Mouse (Mus musculus) midbrain, embryonic 14.5 days (tissue): ENCODE data around the gene Ngf. TPM values are rescaled to one million over a fixed set of nuclear protein-coding genes. Genes with fewer than 3 reads are reported as not detected.

Experiments used
- ATAC-seq: fragments of 200-750 bp; cut with Nextera tagmentation; 2 replicates; pipeline ENCODE4 v1.8.0; 2017; ENCODE audit warnings: moderate number of reproducible peaks, moderate library complexity; ENCODE audit not compliant: low FRiP score, low TSS enrichment
- DNase-seq: peaks from one replicate; pipeline ENCODE4 v3.0.0-alpha.2; 2015
- H3K27ac ChIP-seq: fragments of 300-500 bp; sonication (generic); replicated peaks from 2 replicates; pipeline ENCODE4 v1.5.1; 2014; ENCODE audit warnings: mild to moderate bottlenecking, low read depth, low read length, moderate library complexity
- H3K27me3 ChIP-seq: fragments of 300-500 bp; sonication (generic); 2 replicates; pipeline ENCODE4 v1.6.1; 2014; ENCODE audit warnings: low read length, control low read depth, mixed read lengths; ENCODE audit not compliant: control insufficient read depth, insufficient read depth
- H3K36me3 ChIP-seq: fragments of 300-500 bp; sonication (generic); 2 replicates; pipeline ENCODE4 v1.6.1; 2014; ENCODE audit warnings: low read length, control low read depth; ENCODE audit not compliant: control insufficient read depth, insufficient read depth
- H3K4me1 ChIP-seq: fragments of 300-500 bp; sonication (generic); 2 replicates; pipeline ENCODE4 v1.6.1; 2014; ENCODE audit warnings: mild to moderate bottlenecking, antibody characterized with exemption, low read length, control low read depth; ENCODE audit not compliant: control insufficient read depth, insufficient read depth
- H3K4me2 ChIP-seq: fragments of 300-500 bp; sonication (generic); 2 replicates; pipeline ENCODE4 v1.6.1; 2014; ENCODE audit warnings: mild to moderate bottlenecking, low read length, moderate library complexity
- H3K4me3 ChIP-seq: fragments of 300-500 bp; sonication (generic); replicated peaks from 2 replicates; pipeline ENCODE4 v1.5.1; 2014; ENCODE audit warnings: low read depth, low read length
- H3K9ac ChIP-seq: fragments of 300-500 bp; sonication (generic); replicated peaks from 2 replicates; pipeline ENCODE4 v1.6.1; 2014; ENCODE audit warnings: mild to moderate bottlenecking, low read length, moderate library complexity
- H3K9me3 ChIP-seq: fragments of 300-500 bp; sonication (generic); 2 replicates; pipeline ENCODE4 v1.6.1; 2016; ENCODE audit warnings: low read length, control low read depth, mixed read lengths; ENCODE audit not compliant: control insufficient read depth
- WGBS: fragments of 180-500 bp; shearing (Covaris S2); extraction: QIAGEN DNeasy Blood & Tissue Kit; methylation state at CpG from one replicate; pipeline ENCODE4 v1.1.7; 2014; 5-methylcytosine and 5-hydroxymethylcytosine counted together
- polyA plus RNA-seq: library from polyadenylated mRNA; unstranded; fragments of >200 nt; fragmentation: Nextera tagmentation; extraction: Ambion mirVana; gene quantifications from 2 replicates; pipeline ENCODE4 v1.2.1, GENCODE M21; 2014

The Ngf gene
- polyA plus RNA-seq, 1 experiment from 2014 or later = 0.64 TPM

DNA sequence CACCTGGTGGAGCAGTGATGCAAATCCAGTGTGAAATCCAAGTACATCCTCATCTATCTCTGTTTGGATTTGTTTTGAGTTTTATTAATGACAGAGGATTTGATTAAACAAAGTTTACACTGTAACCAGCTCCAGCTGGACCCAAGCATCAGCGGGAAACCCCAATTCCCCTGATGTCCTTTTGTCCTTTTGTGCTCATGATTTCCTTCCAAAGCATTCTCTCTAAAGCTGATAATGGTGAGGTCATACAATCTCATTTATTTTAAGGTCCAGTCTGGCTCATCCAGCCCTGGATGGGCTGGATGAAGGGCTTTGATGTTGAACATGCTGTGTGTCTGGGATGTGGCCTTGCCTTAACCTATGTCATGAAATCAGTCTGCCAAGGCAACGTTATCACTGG lies 30.3 kb downstream of the Ngf start:
- Histone ChIP-seq H3K4me3 (no peak overlapping the region), H3K27ac (no peak overlapping the region), H3K4me2 (no peak overlapping the region), H3K36me3 (no peaks in the 10 kb centered on the region), H3K9me3 (no peaks in the 10 kb centered on the region), H3K27me3 (no peaks in the 10 kb centered on the region), H3K9ac (no peak overlapping the region), H3K4me1 (no peaks in the 10 kb centered on the region)
- DNase-seq (no peak), ATAC-seq (no peak)
- WGBS = 84% methylated on average over 2 of the region's 2 CpGs

DNA sequence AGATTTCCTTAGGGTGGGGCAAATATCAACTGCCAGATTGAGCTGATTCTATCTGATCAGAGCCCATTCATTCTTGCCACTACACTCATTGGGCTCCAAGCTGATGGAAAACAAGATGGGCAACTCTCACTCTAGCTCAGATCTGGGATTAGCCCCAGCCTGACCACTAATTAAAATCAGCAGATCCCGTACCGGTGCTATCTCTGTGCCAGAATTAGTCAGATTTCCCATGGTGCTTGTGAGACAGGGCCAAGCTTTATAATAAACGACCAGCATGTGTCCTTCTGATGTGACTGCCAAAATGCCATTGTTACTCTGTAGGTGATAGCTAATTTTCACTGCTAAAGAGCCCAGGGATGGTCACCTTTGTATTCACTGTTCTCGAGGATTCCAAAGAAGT lies 31.5 kb downstream of the Ngf start:
- no peak overlapping the region for H3K27ac ChIP-seq
- WGBS = 77% methylated on average over 4 of the region's 4 CpGs
- H3K27me3 ChIP-seq = no peaks in the 10 kb centered on the region
- no peak overlapping the region for H3K9ac ChIP-seq
- no peaks in the 10 kb centered on the region for H3K9me3 ChIP-seq
- DNase-seq (no peak), ATAC-seq (no peak)
- no peaks in the 10 kb centered on the region for H3K36me3 ChIP-seq
- H3K4me3 ChIP-seq = no peak overlapping the region
- no peak overlapping the region for H3K4me2 ChIP-seq
- H3K4me1 ChIP-seq = no peaks in the 10 kb centered on the region

DNA sequence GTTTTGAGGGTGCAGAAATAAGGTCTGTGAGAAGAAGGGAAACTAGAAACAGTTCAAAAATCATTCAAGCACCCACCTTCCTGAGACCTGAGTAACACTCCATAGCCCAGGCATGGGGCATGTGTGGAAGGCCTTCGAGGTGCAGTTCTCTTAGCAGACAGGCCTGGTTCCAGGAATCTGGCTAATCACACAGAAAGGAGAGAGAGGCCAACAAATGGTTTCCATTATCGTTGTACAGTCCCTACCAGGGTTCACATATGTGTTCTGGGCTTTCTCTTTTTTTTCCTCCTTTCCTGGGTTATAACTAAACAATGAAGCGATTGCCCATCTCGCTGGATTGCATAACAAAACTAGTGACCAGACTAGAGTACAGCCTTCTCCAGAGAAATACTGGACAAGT lies 35.4 kb downstream of the Ngf start:
- Histone ChIP-seq H3K9ac (no peak overlapping the region), H3K4me2 (no peak overlapping the region), H3K36me3 (no peaks in the 10 kb centered on the region), H3K27ac (no peak overlapping the region), H3K4me1 (0 out of 2 replicates have a peak, but pooled peaks cover 3% of the 10 kb centered on the region), H3K4me3 (no peak overlapping the region), H3K9me3 (no peaks in the 10 kb centered on the region), H3K27me3 (no peaks in the 10 kb centered on the region)
- ATAC-seq (no peak), DNase-seq (no peak)
- 91% methylated on average over 4 of the region's 4 CpGs for WGBS

DNA sequence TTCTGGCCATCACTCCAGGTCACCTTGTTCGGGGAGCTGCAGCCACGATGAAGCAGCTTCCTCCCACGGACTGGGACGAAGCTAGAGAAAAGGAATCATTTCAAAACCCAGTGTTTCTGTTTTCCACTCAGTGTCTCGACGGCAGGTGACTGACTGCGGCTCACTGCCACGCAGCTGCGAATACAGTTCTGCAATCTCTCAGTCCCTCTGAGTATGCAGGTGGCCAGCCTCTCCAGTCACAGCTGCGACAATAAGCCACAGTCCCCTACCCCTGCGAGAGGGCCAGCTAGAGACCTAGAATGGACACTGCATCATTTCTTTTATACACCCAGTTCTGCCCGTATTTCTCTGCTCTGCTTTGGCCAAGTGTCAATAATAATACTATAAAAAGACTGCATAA lies 36.3 kb downstream of the Ngf start:
- no peak overlapping the region for H3K9ac ChIP-seq
- no peaks in the 10 kb centered on the region for H3K36me3 ChIP-seq
- ATAC-seq (no peak), DNase-seq (no peak)
- no peaks in the 10 kb centered on the region for H3K9me3 ChIP-seq
- H3K4me2 ChIP-seq = no peak overlapping the region
- no peak overlapping the region for H3K4me3 ChIP-seq
- 77% methylated on average over 12 of the region's 12 CpGs for WGBS
- 0 out of 2 replicates have a peak, but pooled peaks cover 3% of the 10 kb centered on the region for H3K4me1 ChIP-seq
- H3K27me3 ChIP-seq = no peaks in the 10 kb centered on the region
- H3K27ac ChIP-seq = no peak overlapping the region

DNA sequence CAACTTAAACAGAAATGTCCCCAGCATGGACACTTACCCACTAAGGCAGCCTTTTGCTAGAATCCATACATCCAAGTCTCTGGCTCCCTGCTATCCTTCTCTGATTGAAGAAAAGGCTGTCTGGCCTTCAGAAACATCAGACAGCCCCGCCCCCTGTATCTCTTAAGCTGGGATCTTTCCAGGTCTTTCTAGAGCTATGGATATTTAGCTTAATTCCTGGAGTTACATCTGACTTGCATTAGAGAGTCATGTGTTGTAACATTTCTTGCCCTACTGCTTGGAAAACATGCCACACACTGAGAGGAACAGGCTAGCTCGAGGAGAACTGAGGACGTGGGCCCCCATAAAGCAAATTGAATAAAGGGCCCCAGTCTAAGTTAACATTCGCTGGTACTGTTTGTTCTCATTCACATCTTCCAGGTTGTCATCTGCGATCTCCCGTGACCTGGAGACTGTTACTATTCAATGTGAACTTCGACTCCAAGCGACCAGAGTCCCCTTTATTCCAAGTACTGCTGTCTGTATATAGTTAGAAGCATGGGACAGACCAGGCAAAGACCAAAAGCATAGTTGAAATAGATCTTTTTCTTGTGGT lies 38.0 kb downstream of the Ngf start:
- H3K4me1 ChIP-seq = 0 out of 2 replicates have a peak, but pooled peaks cover 3% of the 10 kb centered on the region

DNA sequence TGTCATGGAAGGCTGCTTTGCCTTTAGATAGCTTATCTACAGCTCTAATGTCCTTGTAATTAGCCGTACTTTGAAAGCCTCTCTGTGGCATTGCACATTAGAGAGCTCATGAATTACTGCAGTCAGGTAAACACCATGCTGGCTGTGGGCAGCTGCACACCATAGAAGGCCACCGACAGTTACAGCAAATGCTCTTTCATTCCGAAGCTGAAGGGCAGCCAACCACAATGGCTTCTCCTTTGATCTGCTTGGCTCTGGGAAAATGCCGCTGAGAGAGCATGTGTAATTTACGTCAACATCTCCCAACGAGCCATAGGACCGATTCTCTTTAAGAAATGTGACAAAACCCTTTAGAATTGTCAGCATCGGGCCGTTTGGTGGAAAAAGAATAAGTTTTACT lies 38.7 kb downstream of the Ngf start:
- ATAC-seq = no peak
- no peaks in the 10 kb centered on the region for H3K9me3 ChIP-seq
- H3K27ac ChIP-seq = no peak overlapping the region
- no peak overlapping the region for H3K9ac ChIP-seq
- H3K4me1 ChIP-seq = 0 out of 2 replicates have a peak, but pooled peaks cover 3% of the 10 kb centered on the region
- H3K4me2 ChIP-seq = no peak overlapping the region
- H3K4me3 ChIP-seq = no peak overlapping the region
- H3K36me3 ChIP-seq = no peaks in the 10 kb centered on the region
- peak; percentile 32 for DNase-seq
- WGBS = 25% methylated on average over 9 of the region's 9 CpGs
- H3K27me3 ChIP-seq = no peaks in the 10 kb centered on the region

More for the DNA sequence above, 38.0 kb downstream of the Ngf start:
- no peak overlapping the region for H3K9ac ChIP-seq
- WGBS = 77% methylated on average over 8 of the region's 8 CpGs
- ATAC-seq = no peak
- H3K4me3 ChIP-seq = no peak overlapping the region
- no peak for DNase-seq
- H3K27me3 ChIP-seq = no peaks in the 10 kb centered on the region
- H3K4me2 ChIP-seq = no peak overlapping the region
- H3K36me3 ChIP-seq = no peaks in the 10 kb centered on the region
- H3K27ac ChIP-seq = no peak overlapping the region
- H3K9me3 ChIP-seq = no peaks in the 10 kb centered on the region

DNA sequence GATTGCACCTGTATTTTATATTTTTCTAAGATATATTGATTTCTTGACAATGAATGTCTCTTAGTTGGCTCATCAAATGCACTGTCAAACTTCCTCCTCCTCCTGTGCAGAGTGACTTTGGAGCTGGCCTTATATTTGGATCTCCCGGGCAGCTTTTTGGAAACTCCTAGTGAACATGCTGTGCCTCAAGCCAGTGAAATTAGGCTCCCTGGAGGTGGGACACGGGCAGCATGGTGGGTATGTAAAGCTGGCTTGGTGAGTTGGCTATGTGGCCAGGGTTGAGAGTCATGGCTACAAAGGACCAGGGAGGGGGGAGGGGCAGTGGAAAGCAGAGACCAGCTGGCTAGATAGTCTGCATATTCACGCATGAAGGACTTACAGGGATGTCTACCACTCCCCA lies 39.9 kb downstream of the Ngf start:
- 61% methylated on average over 3 of the region's 3 CpGs for WGBS
- 0 out of 2 replicates have a peak, but pooled peaks cover 3% of the 10 kb centered on the region for H3K4me1 ChIP-seq
- DNase-seq (no peak), ATAC-seq (no peak)
- no peak overlapping the region for H3K9ac ChIP-seq
- no peak overlapping the region for H3K4me3 ChIP-seq
- H3K36me3 ChIP-seq = no peaks in the 10 kb centered on the region
- H3K4me2 ChIP-seq = no peak overlapping the region
- no peaks in the 10 kb centered on the region for H3K9me3 ChIP-seq
- H3K27ac ChIP-seq = no peak overlapping the region
- H3K27me3 ChIP-seq = no peaks in the 10 kb centered on the region

DNA sequence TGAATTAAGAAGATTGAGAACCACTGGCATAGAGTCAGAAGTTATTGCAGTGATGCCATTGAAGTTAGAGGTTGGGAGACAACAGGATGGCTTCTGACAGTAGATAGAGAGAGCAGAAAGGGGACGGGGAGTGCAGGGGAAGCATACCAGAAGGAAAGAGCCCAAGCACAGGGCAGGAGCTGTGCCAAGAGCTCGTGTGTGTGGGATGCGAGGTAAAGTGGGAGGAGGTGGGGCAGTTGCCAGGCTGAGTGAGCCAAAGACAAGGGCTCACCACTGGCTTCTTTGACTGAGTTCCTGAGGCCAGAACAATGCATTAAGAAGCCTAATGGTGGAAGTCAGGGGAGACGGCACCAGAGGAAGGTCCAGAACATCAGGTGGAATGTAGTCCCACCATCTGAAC lies 47.2 kb downstream of the Ngf start:
- Histone ChIP-seq H3K27ac (no peak overlapping the region), H3K4me2 (no peak overlapping the region), H3K4me3 (no peak overlapping the region), H3K9ac (no peak overlapping the region), H3K4me1 (no peaks in the 10 kb centered on the region), H3K9me3 (no peaks in the 10 kb centered on the region), H3K36me3 (no peaks in the 10 kb centered on the region), H3K27me3 (no peaks in the 10 kb centered on the region)
- no peak for ATAC-seq
- 80% methylated on average over 4 of the region's 4 CpGs for WGBS
- DNase-seq = no peak

DNA sequence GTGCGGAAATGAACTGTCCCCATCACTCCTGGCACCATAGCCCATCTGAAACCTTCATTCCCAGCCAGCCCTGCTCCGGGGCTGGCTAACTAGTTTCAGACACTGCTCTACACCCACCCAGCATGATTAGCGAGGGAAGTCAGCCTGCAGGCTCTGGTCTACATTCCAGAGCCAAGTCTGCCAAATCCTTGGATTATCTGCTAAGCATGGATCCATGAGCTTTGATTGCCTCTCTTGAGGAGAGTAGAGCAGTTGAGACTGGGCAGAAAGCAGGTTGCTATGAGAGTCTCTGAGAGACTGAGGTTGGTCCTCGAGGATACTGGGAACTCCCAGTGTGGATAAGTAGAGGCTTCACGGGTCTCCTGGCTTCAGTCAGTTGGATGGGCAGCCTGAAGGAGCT lies 51.3 kb downstream of the Ngf start:
- no peak overlapping the region for H3K4me2 ChIP-seq
- no peaks in the 10 kb centered on the region for H3K27me3 ChIP-seq
- H3K4me3 ChIP-seq = no peak overlapping the region
- ATAC-seq = no peak
- H3K4me1 ChIP-seq = no peaks in the 10 kb centered on the region
- H3K9me3 ChIP-seq = no peaks in the 10 kb centered on the region
- H3K36me3 ChIP-seq = no peaks in the 10 kb centered on the region
- no peak for DNase-seq
- no peak overlapping the region for H3K9ac ChIP-seq
- WGBS = 79% methylated on average over 5 of the region's 5 CpGs
- H3K27ac ChIP-seq = no peak overlapping the region
